Comparison of ENCODE assay signal across 11 mouse cellular contexts in the genomic region with DNA sequence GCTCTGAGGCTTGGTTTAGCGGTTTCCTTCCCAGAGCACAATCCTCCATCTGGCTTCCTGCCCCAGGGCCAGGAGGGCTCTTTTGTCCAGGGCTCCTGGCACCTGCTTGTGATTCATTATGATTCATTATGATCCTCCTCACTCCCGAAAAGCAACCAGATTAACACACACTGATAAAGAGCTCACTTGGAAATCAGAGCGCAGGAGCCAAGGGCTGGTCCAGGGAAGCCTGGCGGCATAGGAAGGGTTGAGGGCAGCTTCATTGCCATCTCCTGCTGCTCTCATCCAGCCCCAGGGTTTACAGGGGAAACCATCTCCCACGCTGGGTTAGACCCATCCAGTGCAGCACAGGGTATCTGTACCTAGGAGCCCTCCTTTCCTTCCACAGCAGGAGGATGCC.
DNase-seq lines count a peak whose midpoint lies in the region; ATAC-seq and TF ChIP-seq lines count a peak whose summit lies in the region.
"Had no signal": no experiment of that assay in that cellular context is flagged by ENCODE, and none has a peak within 500 bp of the region (broad histone marks: within the 10 kb centered on the region; RNA-seq: fewer than 3 reads in every experiment).

No protein-coding gene starts in this region.

- 56% methylated on average over 5 of the region's 5 CpGs for WGBS in hindbrain, embryonic 11.5 days
- WGBS in midbrain, postnatal 0 days = 20% methylated on average over 5 of the region's 5 CpGs

- ATAC-seq in hindbrain, embryonic 11.5 days (ENCODE audit: low FRiP score) = peak; percentile 56; the same call in 1 of the 2 replicates
- ATAC-seq in midbrain, postnatal 0 days (ENCODE audit: low FRiP score) = no peak
- no peak for ATAC-seq in granulocyte monocyte progenitor cell, adult 5-6 weeks (replicated peaks; ENCODE audit: poor library complexity, severe bottlenecking)

- H3K9ac ChIP-seq in hindbrain, embryonic 11.5 days (ENCODE audit: low read depth, low read length) = no peak overlapping the region
- no peak overlapping the region for H3K9ac ChIP-seq in midbrain, postnatal 0 days (replicated peaks; ENCODE audit: low read length, poor library complexity, severe bottlenecking)
- H3K9ac ChIP-seq: limb, embryonic 12.5 days had no signal

- 0 out of 2 replicates have a peak overlapping the region, but pooled peaks have one; percentile 2 for H3K27ac ChIP-seq in hindbrain, embryonic 11.5 days (ENCODE audit: low read depth, low read length)
- H3K27ac ChIP-seq in midbrain, postnatal 0 days (ENCODE audit: low read depth, low read length) = no peak overlapping the region
- H3K27ac ChIP-seq: heart, embryonic 10.5 days; limb, embryonic 12.5 days had no signal

- no peak overlapping the region for H3K4me3 ChIP-seq in hindbrain, embryonic 11.5 days (ENCODE audit: low read depth, low read length)
- no peak overlapping the region for H3K4me3 ChIP-seq in midbrain, postnatal 0 days (ENCODE audit: low read depth, low read length)
- H3K4me3 ChIP-seq: erythroblast, embryonic 14.5 days; heart, embryonic 10.5 days; limb, embryonic 12.5 days had no signal

- no peaks in the 10 kb centered on the region for H3K4me1 ChIP-seq in hindbrain, embryonic 11.5 days (replicated peaks; ENCODE audit: control insufficient read depth, insufficient read depth, low read length)
- no peaks in the 10 kb centered on the region for H3K4me1 ChIP-seq in midbrain, postnatal 0 days (ENCODE audit: insufficient read depth, low read length)
- H3K4me1 ChIP-seq: limb, embryonic 12.5 days had no signal

- peak; percentile 12 to 24 for DNase-seq in kidney, postnatal 4 days
- DNase-seq in kidney, adult 11 months = no peak
- peak; percentile 76 to 84 for DNase-seq in cerebellum, postnatal 10 days
- DNase-seq in hindbrain, embryonic 11.5 days (ENCODE audit: low spot score) = peak; percentile 44
- DNase-seq in midbrain, postnatal 0 days (ENCODE audit: low spot score) = peak; percentile 65
- DNase-seq in urinary bladder, adult 18-20 months (ENCODE audit: low spot score in 2 of 2) = no peak
- DNase-seq: lung, adult 2 months had no signal

- no peak for TF ChIP-seq CTCF in midbrain, postnatal 0 days (IDR thresholded peaks at IDR 0.05)

- no peaks in the 10 kb centered on the region for H3K27me3 ChIP-seq in hindbrain, embryonic 11.5 days (ENCODE audit: control insufficient read depth, insufficient read depth, low read length)
- no peaks in the 10 kb centered on the region for H3K27me3 ChIP-seq in midbrain, postnatal 0 days (ENCODE audit: insufficient read depth, low read length)

- H3K36me3 ChIP-seq in hindbrain, embryonic 11.5 days (ENCODE audit: control insufficient read depth, insufficient read depth, low read length) = no peaks in the 10 kb centered on the region
- no peaks in the 10 kb centered on the region for H3K36me3 ChIP-seq in midbrain, postnatal 0 days (ENCODE audit: insufficient read depth, low read length)
- H3K36me3 ChIP-seq: heart, embryonic 10.5 days; limb, embryonic 12.5 days had no signal

- no peak overlapping the region for H3K4me2 ChIP-seq in hindbrain, embryonic 11.5 days (replicated peaks; ENCODE audit: low read depth, low read length)
- no peak overlapping the region for H3K4me2 ChIP-seq in midbrain, postnatal 0 days (ENCODE audit: low read depth, low read length, poor library complexity, severe bottlenecking)
- H3K4me2 ChIP-seq: limb, embryonic 12.5 days had no signal

- no peaks in the 10 kb centered on the region for H3K9me3 ChIP-seq in hindbrain, embryonic 11.5 days (ENCODE audit: control insufficient read depth, low read length)
- H3K9me3 ChIP-seq in midbrain, postnatal 0 days (ENCODE audit: low read length) = no peaks in the 10 kb centered on the region
- H3K9me3 ChIP-seq: heart, embryonic 10.5 days had no signal

Comparison
In these comparisons a context has a peak if more than half of its experiments do, and no peak if none do; other contexts are left out.
1. DNase-seq: peak in kidney, postnatal 4 days (2 of 2), cerebellum, postnatal 10 days (2 of 2), hindbrain, embryonic 11.5 days (single experiment) and midbrain, postnatal 0 days (single experiment); none in kidney, adult 11 months (single experiment) and urinary bladder, adult 18-20 months (0 of 2).